Mouse (Mus musculus) gastrocnemius, postnatal 36 days (tissue): ENCODE measurements around the gene Rftn1. TPM values are rescaled to one million over a fixed set of nuclear protein-coding genes. Genes with fewer than 3 reads are reported as not detected.
"Not testable (repeated sequence)": the region's sequence is repeated elsewhere in the genome, so short reads cannot be mapped to it uniquely, and the experiment has no call there.

Experiments
- DNase-seq, 2 experiments: peaks; one replicate each; pipeline ENCODE4 v3.0.0; 2022
- intact Hi-C: fragments of 180-260 bp; cut with DNase I; formaldehyde crosslinking; loops from one replicate; pipeline ENCODE4 v1.15.1; 2025
- total RNA-seq, 2 experiments: library from RNA; stranded (reverse); gene quantifications; 2 replicates each; pipeline ENCODE4 v1.2.3; 2021

The Rftn1 gene
- total RNA-seq, 2 experiments from 2014 or later = 22.0 to 22.8 TPM

DNA sequence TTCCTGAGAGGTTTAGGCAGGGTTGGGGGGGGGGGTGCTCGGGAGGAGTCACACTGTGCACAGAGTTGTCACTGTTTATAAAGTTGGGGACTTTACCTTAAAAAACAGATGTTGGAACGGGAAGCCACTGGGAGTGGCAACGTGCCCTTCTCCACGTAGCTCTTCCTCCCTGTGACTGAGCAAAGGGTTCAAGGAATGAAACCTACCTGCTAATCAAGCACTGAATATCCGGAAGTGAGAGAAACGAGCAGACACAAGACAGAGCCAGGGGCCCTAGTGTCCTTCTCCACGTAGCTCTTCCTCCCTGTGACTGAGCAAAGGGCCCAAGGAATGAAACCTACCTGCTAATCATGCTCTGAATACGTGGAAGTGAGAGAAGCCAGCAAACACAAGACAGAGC lies 47.9 kb downstream of the Rftn1 start:
- intact Hi-C loops = no loop called here
- DNase-seq = no peak

GRCm38 (mm10) chr17:50142151-50142550 lies 48.3 kb downstream of the Rftn1 start:
- intact Hi-C loops = no loop called here

GRCm38 (mm10) chr17:50136060-50136459 lies 54.4 kb downstream of the Rftn1 start:
- intact Hi-C loops = no loop called here
- DNase-seq = peak in 1 of 2 experiments; percentile 48

More at GRCm38 (mm10) chr17:50142151-50142550, 48.3 kb downstream of the Rftn1 start:
- DNase-seq = no peak

- DNase-seq = no peak
- intact Hi-C loops = no loop called here
These were observed 55.0 kb downstream of the Rftn1 start for GRCm38 (mm10) chr17:50135466-50135865.

DNA sequence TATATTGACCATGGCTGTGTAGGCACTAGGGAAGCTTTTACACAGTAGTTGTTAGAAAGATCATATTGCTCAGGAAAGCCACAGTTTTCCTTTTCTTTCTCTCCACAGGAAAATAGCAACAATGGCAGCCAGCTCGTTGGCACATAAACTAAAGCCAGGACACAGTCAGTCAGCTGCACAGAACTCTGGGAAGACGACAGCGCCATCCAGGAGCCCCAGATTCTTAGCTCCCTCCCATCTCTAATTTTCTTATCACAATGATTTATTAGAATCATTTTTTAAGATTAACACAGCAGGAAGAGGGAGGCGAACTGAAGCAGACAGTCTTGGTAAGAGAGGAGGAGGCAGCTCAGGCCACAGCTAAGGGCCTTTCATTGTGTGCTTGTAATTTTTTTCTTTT lies 58.8 kb downstream of the Rftn1 start:
- intact Hi-C loops = no loop called here
- no peak for DNase-seq

DNA sequence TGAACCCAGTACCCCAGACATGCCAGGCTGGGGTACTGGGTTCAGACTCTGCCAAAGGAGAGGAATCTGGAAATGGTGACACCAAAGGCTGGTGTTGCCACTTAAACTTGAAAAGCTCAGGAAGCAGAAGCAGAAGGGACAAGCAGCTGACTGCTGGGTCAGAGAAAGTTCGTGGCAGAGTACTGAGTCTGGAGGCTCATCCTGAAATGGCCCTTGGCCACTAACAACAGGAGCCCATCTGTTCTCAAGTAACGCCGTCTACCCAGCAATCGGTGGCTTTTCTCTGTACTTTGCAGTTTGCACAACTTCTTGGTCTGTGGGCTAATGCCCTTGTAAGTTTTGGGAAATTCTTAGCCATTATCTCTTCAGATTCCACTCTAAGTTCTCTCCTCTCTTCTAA lies 60.1 kb downstream of the Rftn1 start:
- peak in 1 of 2 experiments; percentile 15 for DNase-seq
- intact Hi-C loops = no loop called here

- intact Hi-C loops = loop anchor here (5.0 kb wide), 1 partner anchor 49 kb away; no protein-coding TSS in a partner anchor
- DNase-seq = no peak
These were observed 62.1 kb downstream of the Rftn1 start for GRCm38 (mm10) chr17:50128392-50128791.

DNA sequence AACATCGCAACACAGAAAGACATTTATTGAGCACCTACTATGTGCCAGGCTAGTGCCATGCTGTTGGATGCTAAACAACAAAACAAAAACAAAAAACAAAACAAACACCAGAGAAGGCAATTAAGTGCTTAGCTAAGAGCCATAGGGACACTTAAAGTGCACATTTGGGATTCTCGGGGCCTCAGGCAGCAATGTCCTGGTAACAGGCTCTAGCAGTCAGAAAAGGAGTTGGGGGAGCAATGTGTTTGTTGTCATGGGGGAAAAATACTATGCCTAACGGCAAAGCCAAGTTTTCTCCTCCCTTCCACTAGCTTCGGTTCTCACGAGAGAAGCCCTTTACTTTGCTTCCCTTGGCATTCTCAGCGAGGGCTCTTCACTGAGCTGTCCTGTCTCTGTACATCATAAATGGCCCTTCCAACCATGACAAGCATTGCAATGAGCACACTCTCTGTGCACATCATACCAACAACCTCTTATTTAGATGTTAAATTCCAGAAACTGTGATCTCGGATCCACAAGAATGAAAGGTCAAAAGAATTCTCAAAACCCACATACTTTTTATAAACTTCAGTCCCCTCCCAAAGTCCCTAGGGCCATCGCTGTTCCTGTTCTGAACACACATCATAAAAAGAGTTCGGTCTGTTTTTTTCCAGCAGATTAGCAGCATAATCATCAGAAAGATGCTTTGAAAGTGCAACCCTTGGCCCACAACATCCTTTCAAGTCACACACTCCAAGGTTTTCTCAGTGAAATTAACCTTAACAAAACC lies 63.2 kb downstream of the Rftn1 start:
- no peak for DNase-seq
- intact Hi-C loops = loop anchor here (5.0 kb wide), 1 partner anchor 50 kb away; no protein-coding TSS in a partner anchor

DNA sequence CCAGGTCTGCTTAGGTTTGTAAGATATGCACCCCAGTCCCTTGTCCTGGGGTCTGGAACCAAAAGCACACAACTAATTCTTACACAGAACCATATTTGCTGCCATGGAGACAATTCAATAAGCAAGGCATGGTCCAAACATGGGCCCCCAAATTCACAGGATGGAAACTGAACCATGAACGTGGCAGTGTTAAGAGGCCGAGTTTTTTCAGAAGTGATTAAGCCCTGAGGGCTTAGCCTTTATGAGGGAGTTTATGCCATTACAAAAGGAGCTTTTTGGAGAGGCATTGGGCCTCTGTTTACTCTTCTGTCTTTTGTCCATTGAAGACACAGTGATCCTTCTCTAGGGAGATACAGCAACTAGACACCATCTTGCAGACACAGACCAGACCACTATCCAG lies 63.9 kb downstream of the Rftn1 start:
- intact Hi-C loops = loop anchor here (5.0 kb wide), 1 partner anchor 51 kb away; no protein-coding TSS in a partner anchor
- no peak for DNase-seq

- intact Hi-C loops = loop anchor here (5.0 kb wide), 1 partner anchor 51 kb away; no protein-coding TSS in a partner anchor
These were observed 64.6 kb downstream of the Rftn1 start for GRCm38 (mm10) chr17:50125900-50126299.

DNA sequence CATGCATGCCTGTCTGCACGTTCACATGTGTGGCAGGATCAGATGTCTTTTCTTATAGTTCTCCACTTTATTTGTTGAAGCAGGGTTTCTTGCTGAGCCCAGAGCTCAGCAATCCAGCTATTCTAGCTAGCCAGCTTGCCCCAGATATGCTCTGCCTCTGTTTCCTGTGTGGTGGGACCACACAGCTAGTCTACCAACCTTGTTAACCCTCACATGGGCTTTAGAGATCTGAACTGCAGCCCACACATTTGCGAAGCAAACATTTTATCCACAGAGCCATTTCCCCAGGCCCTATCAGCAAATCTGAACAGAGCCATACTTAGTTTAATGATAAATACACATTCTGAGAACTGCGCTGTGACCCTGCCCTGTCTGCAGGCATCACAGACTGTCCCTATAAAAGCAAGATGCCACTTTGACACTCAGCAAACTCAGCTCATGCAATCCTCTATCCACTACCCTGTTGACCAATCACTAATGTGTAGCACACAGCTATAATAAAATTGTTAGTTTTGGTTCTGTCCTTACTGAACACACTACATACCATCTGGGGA lies 65.2 kb downstream of the Rftn1 start:
- DNase-seq = no peak

More at GRCm38 (mm10) chr17:50125900-50126299, 64.6 kb downstream of the Rftn1 start:
- DNase-seq = no peak

DNA sequence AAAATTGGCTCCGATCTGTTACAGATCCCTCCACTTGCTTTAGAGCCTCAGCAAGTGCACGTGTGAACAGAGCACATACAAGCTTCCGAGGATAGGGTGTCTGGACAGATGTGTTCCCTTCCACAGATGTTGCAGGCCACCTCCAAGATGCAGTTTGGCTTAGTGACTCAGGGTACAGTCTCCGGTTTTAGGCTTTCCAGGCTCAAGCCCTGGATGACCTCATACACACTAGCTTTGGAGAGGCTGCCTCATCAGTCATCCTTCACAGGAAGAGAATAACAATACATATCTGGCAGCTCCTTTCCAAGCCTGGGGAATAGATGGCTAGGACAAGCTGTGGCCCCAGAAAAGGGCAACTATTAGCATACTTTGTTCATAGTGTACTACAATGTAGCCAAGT lies 65.8 kb downstream of the Rftn1 start:
- DNase-seq = no peak
- intact Hi-C loops = loop anchor here (5.0 kb wide), 1 partner anchor 53 kb away; no protein-coding TSS in a partner anchor

More for the DNA sequence above, 65.2 kb downstream of the Rftn1 start:
- intact Hi-C loops = loop anchor here (5.0 kb wide), 1 partner anchor 52 kb away; no protein-coding TSS in a partner anchor

- DNase-seq = no peak
- intact Hi-C loops = no loop called here
These were observed 67.9 kb downstream of the Rftn1 start for GRCm38 (mm10) chr17:50122555-50122954.

GRCm38 (mm10) chr17:50120098-50120497 lies 70.4 kb downstream of the Rftn1 start:
- DNase-seq = peak in 1 of 2 experiments; percentile 40
- intact Hi-C loops = no loop called here

- intact Hi-C loops = loop anchor here (5.0 kb wide), 1 partner anchor 45 kb away; no protein-coding TSS in a partner anchor
- DNase-seq = no peak
These were observed 73.0 kb downstream of the Rftn1 start for GRCm38 (mm10) chr17:50117461-50117860.

GRCm38 (mm10) chr17:50116980-50117379 lies 73.5 kb downstream of the Rftn1 start:
- peak in 1 of 2 experiments; percentile 26 for DNase-seq
- intact Hi-C loops = loop anchor here (5.0 kb wide), 1 partner anchor 45 kb away; no protein-coding TSS in a partner anchor

- intact Hi-C loops = loop anchor here (5.0 kb wide), 1 partner anchor 44 kb away; no protein-coding TSS in a partner anchor
- not testable (repeated sequence) for DNase-seq
These were observed 74.1 kb downstream of the Rftn1 start for GRCm38 (mm10) chr17:50116401-50116800.

- DNase-seq = peak in 1 of 2 experiments; percentile 3
- intact Hi-C loops = loop anchor here (5.0 kb wide), 1 partner anchor 43 kb away; no protein-coding TSS in a partner anchor
These were observed 74.8 kb downstream of the Rftn1 start for GRCm38 (mm10) chr17:50115716-50116115.

DNA sequence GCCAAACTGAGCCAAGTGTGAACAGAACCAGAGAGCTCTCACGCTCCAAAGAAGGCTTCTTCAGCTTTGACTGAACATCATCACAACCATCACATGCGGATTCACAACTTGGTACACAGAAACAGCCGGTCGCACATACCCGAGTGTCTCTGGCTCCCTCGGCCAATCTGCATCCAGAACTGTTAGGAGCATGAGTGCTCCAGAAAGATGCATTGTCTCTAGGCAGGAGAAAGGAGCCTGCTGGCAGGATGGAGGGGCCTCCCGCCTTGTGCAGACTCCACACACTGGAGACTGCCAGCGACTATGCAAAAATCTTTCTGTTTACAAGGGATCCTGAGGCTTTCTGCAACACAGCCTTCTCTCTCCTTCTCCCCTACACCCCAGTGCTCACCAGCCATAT lies 75.8 kb downstream of the Rftn1 start:
- intact Hi-C loops = loop anchor here (5.0 kb wide), 1 partner anchor 42 kb away; no protein-coding TSS in a partner anchor
- DNase-seq = peak in 1 of 2 experiments; percentile 9

DNA sequence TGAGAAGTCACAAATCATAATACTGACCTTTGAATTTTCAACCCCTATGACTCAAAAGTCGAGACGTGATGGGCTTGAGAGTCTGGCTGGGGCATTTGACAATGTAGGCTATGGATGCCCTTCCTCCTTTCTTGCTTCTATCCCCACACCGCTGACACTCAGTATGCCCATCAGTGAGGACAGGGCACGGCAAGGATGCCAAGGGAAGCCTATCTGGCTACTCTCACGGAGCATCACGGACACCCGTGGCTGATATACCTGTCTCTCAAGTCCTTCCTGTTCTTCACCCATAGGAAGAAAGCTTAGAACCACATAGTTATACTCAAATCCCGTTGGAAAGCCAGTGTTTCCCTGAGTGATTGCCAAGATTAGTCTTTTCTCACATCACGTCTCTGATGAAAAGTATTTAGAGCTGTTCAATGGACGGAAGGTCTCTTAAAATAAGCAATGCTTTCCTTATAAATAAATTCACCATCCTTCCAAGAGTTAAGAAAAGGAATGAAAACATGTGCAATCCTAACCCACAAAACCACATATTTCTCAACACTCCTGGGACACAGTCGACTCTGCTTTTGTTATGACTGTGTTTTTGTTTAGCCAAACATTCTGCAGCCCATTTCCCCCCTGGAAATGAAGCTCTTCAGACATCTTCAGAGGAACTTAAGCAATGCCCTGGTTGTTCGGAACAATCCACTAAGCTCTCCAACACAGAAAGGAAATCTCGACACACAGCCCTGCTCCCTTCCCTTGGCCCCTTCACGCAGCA lies 79.6 kb downstream of the Rftn1 start:
- DNase-seq = no peak
- intact Hi-C loops = no loop called here
